Mouse (Mus musculus) 3T3-L1 (cell line): Measurements from ENCODE around the gene Aicda.
"Not testable (repeated sequence)": the region's sequence is repeated elsewhere in the genome, so short reads cannot be mapped to it uniquely, and the experiment has no call there.

Source experiments
- DNase-seq: peaks from one replicate; pipeline ENCODE4 v3.0.0-alpha.2; 2015; ENCODE audit warnings: low read depth, low spot score

The Aicda gene

GRCm38 (mm10) chr6:122553606-122554005, at the start of gene Aicda:
Aicda (plus strand) TSS chr6:122553801.
- DNase-seq = no peak

GRCm38 (mm10) chr6:122505041-122505440, 48.6 kb upstream of the Aicda start:
- DNase-seq = no peak

- no peak for DNase-seq
Observed at GRCm38 (mm10) chr6:122505545-122505944, 48.1 kb upstream of the Aicda start, which contains the start of gene Mfap5. Mfap5 (plus strand) TSS chr6:122505845.

GRCm38 (mm10) chr6:122508494-122508893, 45.1 kb upstream of the Aicda start:
- DNase-seq = no peak

- peak; percentile 38 for DNase-seq
Observed at GRCm38 (mm10) chr6:122512914-122513878, 40.4 kb upstream of the Aicda start.

- no peak for DNase-seq
Observed at GRCm38 (mm10) chr6:122514312-122514711, 39.3 kb upstream of the Aicda start.

- DNase-seq = not testable (repeated sequence)
Observed at GRCm38 (mm10) chr6:122515762-122516161, 37.8 kb upstream of the Aicda start.

- DNase-seq = no peak
Observed at GRCm38 (mm10) chr6:122517668-122518067, 35.9 kb upstream of the Aicda start.

- peak; percentile 69 for DNase-seq
Observed at GRCm38 (mm10) chr6:122519384-122519783, 34.2 kb upstream of the Aicda start.

GRCm38 (mm10) chr6:122522595-122522994, 31.0 kb upstream of the Aicda start:
- DNase-seq = peak; percentile 56

- DNase-seq = no peak
Observed at GRCm38 (mm10) chr6:122523289-122523688, 30.3 kb upstream of the Aicda start.

- DNase-seq = no peak
Observed at GRCm38 (mm10) chr6:122527596-122527995, 26.0 kb upstream of the Aicda start.

GRCm38 (mm10) chr6:122528136-122528535, 25.5 kb upstream of the Aicda start:
- no peak for DNase-seq

GRCm38 (mm10) chr6:122531466-122532174, 22.0 kb upstream of the Aicda start:
- DNase-seq = peak; percentile 74

- DNase-seq = peak; percentile 55
Observed at GRCm38 (mm10) chr6:122532883-122533302, 20.7 kb upstream of the Aicda start.

GRCm38 (mm10) chr6:122534032-122534431, 19.6 kb upstream of the Aicda start:
- no peak for DNase-seq

GRCm38 (mm10) chr6:122539564-122539963, 14.0 kb upstream of the Aicda start:
- DNase-seq = no peak

- not testable (repeated sequence) for DNase-seq
Observed at GRCm38 (mm10) chr6:122542459-122542858, 11.1 kb upstream of the Aicda start.

GRCm38 (mm10) chr6:122543574-122543973, 10.0 kb upstream of the Aicda start:
- no peak for DNase-seq

GRCm38 (mm10) chr6:122544672-122545071, 8.9 kb upstream of the Aicda start:
- no peak for DNase-seq

GRCm38 (mm10) chr6:122545289-122545882, 8.2 kb upstream of the Aicda start:
- peak; percentile 71 for DNase-seq

- peak; percentile 59 for DNase-seq
Observed at GRCm38 (mm10) chr6:122545948-122546347, 7.7 kb upstream of the Aicda start.
